Mouse (Mus musculus): ENCODE results near the gene Fam24b. TPM values are rescaled to one million over a fixed set of nuclear protein-coding genes. Genes with fewer than 3 reads are reported as not detected.

Gene Fam24b
- polyA plus RNA-seq, 1 experiment from 2014 or later = not detected

GRCm38 (mm10) chr7:131306733-131307132, 22.6 kb downstream of the Fam24b start:
- H3K4me3 ChIP-seq (replicated peaks; ENCODE audit: low read length) = no peak overlapping the region
- ATAC-seq = no peak
- no peaks in the 10 kb centered on the region for H3K27me3 ChIP-seq (replicated peaks; ENCODE audit: control insufficient read depth, insufficient read depth, low read length)
- 83% methylated on average over 5 of the region's 5 CpGs for WGBS
- no peaks in the 10 kb centered on the region for H3K9me3 ChIP-seq (ENCODE audit: control insufficient read depth, low read length)
- H3K4me2 ChIP-seq (ENCODE audit: low read length) = no peak overlapping the region
- H3K27ac ChIP-seq (ENCODE audit: low read length) = no peak overlapping the region
- H3K9ac ChIP-seq (replicated peaks; ENCODE audit: low read depth, low read length) = no peak overlapping the region
- no peaks in the 10 kb centered on the region for H3K36me3 ChIP-seq (ENCODE audit: control insufficient read depth, insufficient read depth)
- H3K4me1 ChIP-seq (replicated peaks; ENCODE audit: control insufficient read depth, insufficient read depth, low read length) = no peaks in the 10 kb centered on the region

- Histone ChIP-seq H3K4me3 (replicated peaks; ENCODE audit: low read length) (no peak overlapping the region), H3K9ac (replicated peaks; ENCODE audit: low read depth, low read length) (no peak overlapping the region), H3K27me3 (replicated peaks; ENCODE audit: control insufficient read depth, insufficient read depth, low read length) (no peaks in the 10 kb centered on the region), H3K36me3 (ENCODE audit: control insufficient read depth, insufficient read depth) (no peaks in the 10 kb centered on the region), H3K4me1 (replicated peaks; ENCODE audit: control insufficient read depth, insufficient read depth, low read length) (no peaks in the 10 kb centered on the region), H3K27ac (ENCODE audit: low read length) (no peak overlapping the region), H3K4me2 (ENCODE audit: low read length) (no peak overlapping the region), H3K9me3 (ENCODE audit: control insufficient read depth, low read length) (no peaks in the 10 kb centered on the region)
- 82% methylated on average over 8 of the region's 8 CpGs for WGBS
- ATAC-seq = no peak
Observed at GRCm38 (mm10) chr7:131303340-131303739, 26.0 kb downstream of the Fam24b start.

GRCm38 (mm10) chr7:131297151-131297550, 32.2 kb downstream of the Fam24b start:
- Histone ChIP-seq H3K27me3 (replicated peaks; ENCODE audit: control insufficient read depth, insufficient read depth, low read length) (no peaks in the 10 kb centered on the region), H3K9me3 (ENCODE audit: control insufficient read depth, low read length) (no peaks in the 10 kb centered on the region), H3K36me3 (ENCODE audit: control insufficient read depth, insufficient read depth) (no peaks in the 10 kb centered on the region), H3K27ac (ENCODE audit: low read length) (no peak overlapping the region), H3K4me3 (replicated peaks; ENCODE audit: low read length) (no peak overlapping the region), H3K4me2 (ENCODE audit: low read length) (no peak overlapping the region), H3K9ac (replicated peaks; ENCODE audit: low read depth, low read length) (no peak overlapping the region), H3K4me1 (replicated peaks; ENCODE audit: control insufficient read depth, insufficient read depth, low read length) (no peaks in the 10 kb centered on the region)
- WGBS = 78% methylated on average over 8 of the region's 8 CpGs
- ATAC-seq = no peak

Other genes with a start within 250 kb of the Fam24b start
- gene 4933402N03Rik, start 183.2 kb downstream of the Fam24b start, polyA plus RNA-seq (2015; fragmentation: Nextera tagmentation; extraction: Ambion mirVana) = not detected in 2 replicates
- not detected in 2 replicates for gene 5430419D17Rik, start 155.1 kb downstream of the Fam24b start, polyA plus RNA-seq (2015; fragmentation: Nextera tagmentation; extraction: Ambion mirVana)
- gene Cuzd1, start 7.2 kb downstream of the Fam24b start, polyA plus RNA-seq (2015; fragmentation: Nextera tagmentation; extraction: Ambion mirVana) = not detected in 2 replicates
- not detected in 2 replicates for gene Fam24a, start 4.3 kb upstream of the Fam24b start, polyA plus RNA-seq (2015; fragmentation: Nextera tagmentation; extraction: Ambion mirVana)
- gene 2310057M21Rik, start 33.2 kb upstream of the Fam24b start, polyA plus RNA-seq (2015; fragmentation: Nextera tagmentation; extraction: Ambion mirVana) = 21.2 and 26.1 TPM in 2 replicates
- gene Pstk, start 41.6 kb upstream of the Fam24b start, polyA plus RNA-seq (2015; fragmentation: Nextera tagmentation; extraction: Ambion mirVana) = 35.3 and 38.3 TPM in 2 replicates
- 15.2 and 18.2 TPM in 2 replicates for gene Ikzf5, start 81.0 kb upstream of the Fam24b start, polyA plus RNA-seq (2015; fragmentation: Nextera tagmentation; extraction: Ambion mirVana)
- gene Acadsb, start 81.1 kb upstream of the Fam24b start, polyA plus RNA-seq (2015; fragmentation: Nextera tagmentation; extraction: Ambion mirVana) = 146 and 149 TPM in 2 replicates
- gene Hmx3, start 213.4 kb upstream of the Fam24b start, polyA plus RNA-seq (2015; fragmentation: Nextera tagmentation; extraction: Ambion mirVana) = 0.16 and 0.52 TPM in 2 replicates
- gene Hmx2, start 219.3 kb upstream of the Fam24b start, polyA plus RNA-seq (2015; fragmentation: Nextera tagmentation; extraction: Ambion mirVana) = 0.20 and 0.91 TPM in 2 replicates
- gene Bub3, start 230.7 kb upstream of the Fam24b start, polyA plus RNA-seq (2015; fragmentation: Nextera tagmentation; extraction: Ambion mirVana) = 186 and 188 TPM in 2 replicates